Mouse (Mus musculus): ENCODE results near the gene Atp6v1e1. TPM values are rescaled to one million over a fixed set of nuclear protein-coding genes. Genes with fewer than 3 reads are reported as not detected.
A peak's percentile ranks its signal among the peaks of the same experiment; 100 is the strongest.
"Not testable (repeated sequence)": the region's sequence is repeated elsewhere in the genome, so short reads cannot be mapped to it uniquely, and the experiment has no call there.

The Atp6v1e1 gene
- 566 and 574 TPM in 2 replicates for polyA plus RNA-seq (2012; rRNA removed)

DNA sequence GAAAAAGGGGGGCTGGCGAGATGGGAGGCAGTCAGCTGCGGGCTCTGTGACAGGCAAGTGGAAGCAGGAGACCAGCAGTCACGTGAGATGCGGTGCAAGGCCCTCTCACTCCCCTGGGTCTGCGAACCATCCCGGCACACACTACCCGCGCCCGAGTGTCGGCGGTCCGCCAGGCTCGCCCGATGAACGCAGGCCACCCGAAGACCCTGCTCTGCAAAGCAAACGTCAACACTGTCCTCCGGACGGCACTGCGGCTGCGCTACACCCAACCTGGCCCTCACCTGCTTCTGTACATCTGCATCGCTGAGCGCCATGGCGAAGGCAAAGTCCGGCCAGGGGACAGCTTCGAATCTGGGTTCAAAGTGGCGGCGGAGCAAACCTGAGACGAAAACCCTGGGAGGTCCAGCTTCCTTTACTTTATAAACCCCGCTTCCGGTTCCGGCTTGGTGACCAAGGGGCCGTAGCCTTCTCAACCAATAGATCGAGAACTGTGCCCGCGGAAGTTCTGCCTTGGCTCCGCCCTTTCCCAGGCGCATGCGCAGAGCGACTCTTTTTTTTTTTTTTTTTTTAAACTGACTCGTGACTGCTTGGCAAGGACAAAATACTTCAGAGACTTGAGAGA, at the start of gene Atp6v1e1:
Gene Atp6v1e1 (minus strand): TSS at position 487 of the 622 bp plus-strand sequence.
- peak; percentile 91 to 95 for DNase-seq (ENCODE audit: extremely low spot score in 1 of 2, low spot score in 1 of 2)

DNA sequence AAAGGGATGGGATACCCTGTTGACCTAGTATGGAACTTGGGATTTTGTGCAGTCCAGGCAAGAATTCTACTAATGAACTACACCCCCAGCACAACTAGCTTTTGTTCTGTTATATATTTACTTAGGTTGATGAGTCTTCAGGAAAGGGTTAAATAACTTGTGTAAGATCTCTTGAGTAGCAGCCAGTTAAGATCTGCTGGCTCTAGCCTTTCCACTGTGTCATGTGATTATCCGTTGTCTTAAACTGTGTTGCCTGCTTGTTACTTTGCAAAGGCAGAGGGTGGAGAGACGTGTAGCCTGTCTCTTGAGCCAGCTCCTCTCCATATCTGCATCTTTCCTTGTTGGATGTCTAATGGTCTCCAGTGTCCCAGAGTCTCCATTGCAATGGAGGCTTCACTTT, 48.7 kb upstream of the Atp6v1e1 start:
- DNase-seq (ENCODE audit: extremely low spot score in 1 of 2, low spot score in 1 of 2), result no peak

GRCm38 (mm10) chr6:120868824-120869223, 46.2 kb upstream of the Atp6v1e1 start:
- DNase-seq (ENCODE audit: extremely low spot score in 1 of 2, low spot score in 1 of 2), result peak; percentile 27 to 58

GRCm38 (mm10) chr6:120866051-120866814, 43.6 kb upstream of the Atp6v1e1 start:
- DNase-seq (ENCODE audit: extremely low spot score in 1 of 2, low spot score in 1 of 2), result no peak

DNA sequence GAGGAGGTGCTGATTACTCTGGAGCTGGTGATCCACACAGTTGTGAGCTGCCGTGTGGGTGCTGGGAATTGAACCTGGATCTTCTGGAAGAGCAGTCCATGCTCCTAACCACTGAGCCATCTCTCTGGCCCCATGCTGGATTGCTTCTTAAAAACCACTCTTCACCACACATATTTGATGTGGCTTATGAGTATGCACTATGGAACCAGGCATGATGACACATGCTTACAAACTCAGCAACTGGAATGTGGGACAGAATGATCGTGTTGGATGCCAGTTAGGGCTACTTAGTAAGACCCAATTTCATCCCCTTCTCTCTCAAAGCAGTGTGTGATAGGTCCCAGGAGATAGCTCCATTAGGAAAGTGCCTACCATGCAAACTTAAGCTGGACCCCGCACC, 37.5 kb upstream of the Atp6v1e1 start:
- DNase-seq (ENCODE audit: extremely low spot score in 1 of 2, low spot score in 1 of 2), result no peak

- DNase-seq (ENCODE audit: extremely low spot score in 1 of 2, low spot score in 1 of 2), result peak; percentile 78 to 79
These were observed 35.7 kb upstream of the Atp6v1e1 start for GRCm38 (mm10) chr6:120858217-120858711.

DNA sequence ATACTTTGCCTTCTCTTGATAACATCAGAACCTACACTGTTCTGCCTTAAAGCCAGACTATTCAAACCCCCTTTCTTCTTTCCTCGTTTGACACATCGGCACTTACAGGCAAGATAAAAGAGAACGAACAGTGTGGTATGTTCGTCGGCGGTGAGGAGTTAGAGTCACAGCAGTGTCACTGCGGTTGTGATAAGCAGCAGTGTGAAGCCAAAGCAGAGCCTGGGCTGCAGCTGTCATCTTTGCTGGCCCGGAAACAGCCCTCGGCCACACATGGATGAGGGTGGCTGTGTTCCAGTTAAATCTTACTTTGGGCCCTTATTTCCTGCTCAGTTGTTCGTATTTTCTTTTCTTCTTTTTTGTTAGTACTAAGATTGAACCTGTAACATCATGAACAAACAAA, 31.8 kb upstream of the Atp6v1e1 start:
- no peak for DNase-seq (ENCODE audit: extremely low spot score in 1 of 2, low spot score in 1 of 2)

- not testable (repeated sequence) for DNase-seq (ENCODE audit: extremely low spot score in 1 of 2, low spot score in 1 of 2)
These were observed 28.1 kb upstream of the Atp6v1e1 start for GRCm38 (mm10) chr6:120850720-120851119.

DNA sequence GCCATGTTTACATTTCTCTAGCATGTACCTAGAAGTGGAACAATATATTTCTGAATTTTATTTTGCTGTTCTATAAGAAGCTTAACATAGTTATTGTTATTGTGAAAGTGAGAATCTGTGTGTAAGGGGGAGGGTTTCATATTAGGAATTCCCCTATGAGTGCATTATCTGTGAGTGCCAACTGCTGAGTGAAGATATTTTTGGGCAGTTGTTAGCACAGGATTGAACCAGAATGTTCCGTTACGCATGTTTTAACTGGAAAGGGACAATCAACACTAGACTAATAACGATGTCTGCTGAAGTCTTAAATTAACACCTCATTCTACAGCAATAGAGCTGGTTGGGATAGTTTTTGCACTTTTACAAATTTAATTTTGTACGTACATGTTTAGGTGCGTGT, 19.2 kb upstream of the Atp6v1e1 start:
- DNase-seq (ENCODE audit: extremely low spot score in 1 of 2, low spot score in 1 of 2), result no peak

GRCm38 (mm10) chr6:120840258-120840657, 17.7 kb upstream of the Atp6v1e1 start:
- no peak for DNase-seq (ENCODE audit: extremely low spot score in 1 of 2, low spot score in 1 of 2)

GRCm38 (mm10) chr6:120837152-120837530, 14.5 kb upstream of the Atp6v1e1 start:
- no peak for DNase-seq (ENCODE audit: extremely low spot score in 1 of 2, low spot score in 1 of 2)

GRCm38 (mm10) chr6:120836389-120837151, 14.0 kb upstream of the Atp6v1e1 start:
- DNase-seq (ENCODE audit: extremely low spot score in 1 of 2, low spot score in 1 of 2), result peak in 1 of 2 experiments; percentile 28

- DNase-seq (ENCODE audit: extremely low spot score in 1 of 2, low spot score in 1 of 2), result peak; percentile 82 to 95
These were observed 13.1 kb upstream of the Atp6v1e1 start, which contains the start of gene Bcl2l13 for GRCm38 (mm10) chr6:120835474-120836374. Bcl2l13 (plus strand) TSS chr6:120836212.

- no peak for DNase-seq (ENCODE audit: extremely low spot score in 1 of 2, low spot score in 1 of 2)
These were observed 12.3 kb upstream of the Atp6v1e1 start for GRCm38 (mm10) chr6:120834766-120835321.

DNA sequence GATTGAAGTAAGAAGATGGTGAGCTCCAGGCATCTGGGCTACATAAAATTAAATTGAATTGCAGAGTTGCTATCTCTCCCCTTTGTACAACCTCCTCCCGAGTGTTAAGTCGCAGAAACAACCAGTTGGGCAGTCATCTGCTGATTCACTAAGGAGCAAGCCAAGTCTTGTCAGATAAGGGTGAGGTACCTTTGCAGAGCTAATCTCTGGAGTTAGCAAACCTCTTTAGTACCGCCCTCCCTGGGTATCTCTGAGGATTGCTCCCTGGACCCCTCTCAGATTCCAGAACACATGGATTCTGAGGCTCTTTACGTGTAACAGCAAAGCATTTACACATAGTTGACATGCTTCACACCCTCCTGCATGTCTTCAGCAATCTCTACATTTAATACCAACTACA, 9.5 kb upstream of the Atp6v1e1 start:
- DNase-seq (ENCODE audit: extremely low spot score in 1 of 2, low spot score in 1 of 2), result no peak

GRCm38 (mm10) chr6:120830866-120831608, 8.4 kb upstream of the Atp6v1e1 start:
- DNase-seq (ENCODE audit: extremely low spot score in 1 of 2, low spot score in 1 of 2), result no peak

DNA sequence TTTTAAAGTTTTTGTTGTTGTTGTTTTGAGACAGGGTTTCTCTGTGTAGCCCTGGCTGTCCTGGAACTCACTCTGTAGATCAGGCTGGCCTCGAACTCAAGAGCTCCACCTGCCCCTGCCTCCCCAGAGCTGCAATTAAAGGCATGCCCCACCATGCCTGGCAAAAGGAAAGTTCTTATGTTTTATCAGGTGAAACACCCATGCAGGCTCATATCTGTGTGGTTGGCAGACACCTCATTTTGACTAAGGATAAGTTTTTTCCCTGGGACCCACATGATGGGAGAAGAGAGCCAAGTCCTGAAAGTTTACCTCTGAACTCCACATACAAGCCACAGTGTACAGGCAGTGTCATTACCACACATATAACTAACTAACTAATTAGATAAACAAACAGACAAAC, 7.5 kb upstream of the Atp6v1e1 start:
- no peak for DNase-seq (ENCODE audit: extremely low spot score in 1 of 2, low spot score in 1 of 2)

- DNase-seq (ENCODE audit: extremely low spot score in 1 of 2, low spot score in 1 of 2), result no peak
These were observed 483 bp upstream of the Atp6v1e1 start for GRCm38 (mm10) chr6:120822937-120823614.

- no peak for DNase-seq (ENCODE audit: extremely low spot score in 1 of 2, low spot score in 1 of 2)
These were observed 878 bp downstream of the Atp6v1e1 start for GRCm38 (mm10) chr6:120821715-120822114.

Data from frontal cortex, adult 2 months (tissue).